Mouse (Mus musculus) olfactory bulb, adult 2 months (tissue): ENCODE results near the gene Gng5.

ENCODE experiments used
- CTCF ChIP-seq: fragments of 200-500 bp; IDR thresholded peaks from 2 replicates; pipeline ENCODE4 v1.5.1; 2012; ENCODE audit warnings: low read depth, mild to moderate bottlenecking, low read length, moderate library complexity; ENCODE audit not compliant: insufficient read depth
- POLR2A ChIP-seq: fragments of 200-500 bp; IDR thresholded peaks from 2 replicates; pipeline ENCODE4 v1.6.1; 2012; ENCODE audit warnings: mild to moderate bottlenecking, low read depth, low read length, moderate library complexity; ENCODE audit not compliant: insufficient read depth

DNA sequence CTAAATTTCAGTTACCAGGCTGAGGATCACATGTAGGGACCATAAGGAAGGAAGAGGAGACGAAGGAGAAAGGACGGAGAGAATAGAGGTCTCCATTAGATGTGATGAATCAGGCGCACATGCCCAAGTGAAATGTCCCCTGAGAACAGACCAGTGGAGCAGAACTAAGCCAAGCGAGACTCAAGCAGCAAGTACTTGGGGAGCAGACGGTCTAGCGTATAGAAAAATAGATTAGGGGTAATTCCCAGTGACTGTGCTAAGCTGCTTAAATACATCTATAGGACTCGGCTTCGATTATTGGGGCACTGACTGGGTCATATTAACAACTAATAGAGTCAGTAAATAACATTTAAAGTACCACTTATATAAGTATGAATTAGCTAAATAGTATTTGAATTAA is 4.7 kb upstream of the Gng5 start:
- TF ChIP-seq POLR2A (no peak), CTCF (no peak)
